Mouse (Mus musculus) layer of hippocampus, adult 9-11 months (tissue): ENCODE results near the gene Naa38.

ENCODE experiments used
- DNase-seq: peaks from one replicate; pipeline ENCODE4 v3.0.0; 2022

Gene Naa38

GRCm38 (mm10) chr11:69395235-69395633 is at the start of gene Naa38, which contains the start of gene Cyb5d1:
Naa38 (plus strand) TSS chr11:69395487.
Cyb5d1 (minus strand) TSS chr11:69395631.
- DNase-seq = peak; percentile 93

GRCm38 (mm10) chr11:69346441-69346840 is 48.8 kb upstream of the Naa38 start:
- DNase-seq = no peak

- no peak for DNase-seq
Observed at GRCm38 (mm10) chr11:69356544-69356943, 38.7 kb upstream of the Naa38 start.

- DNase-seq = no peak
Observed at GRCm38 (mm10) chr11:69357690-69358089, 37.6 kb upstream of the Naa38 start.

GRCm38 (mm10) chr11:69362021-69362420 is 33.3 kb upstream of the Naa38 start:
- no peak for DNase-seq

GRCm38 (mm10) chr11:69362479-69362878 is 32.8 kb upstream of the Naa38 start:
- DNase-seq = no peak

- DNase-seq = no peak
Observed at GRCm38 (mm10) chr11:69364376-69364775, 30.9 kb upstream of the Naa38 start.

- peak; percentile 95 for DNase-seq
Observed at GRCm38 (mm10) chr11:69364910-69365309, 30.4 kb upstream of the Naa38 start.

GRCm38 (mm10) chr11:69365722-69366121 is 29.6 kb upstream of the Naa38 start:
- no peak for DNase-seq

- DNase-seq = peak; percentile 97
Observed at GRCm38 (mm10) chr11:69366157-69366854, 29.0 kb upstream of the Naa38 start.

- DNase-seq = no peak
Observed at GRCm38 (mm10) chr11:69366855-69367615, 28.3 kb upstream of the Naa38 start.

- DNase-seq = no peak
Observed at GRCm38 (mm10) chr11:69367616-69368355, 27.5 kb upstream of the Naa38 start.

GRCm38 (mm10) chr11:69368356-69369214 is 26.7 kb upstream of the Naa38 start:
- no peak for DNase-seq

GRCm38 (mm10) chr11:69369215-69369989 is 25.9 kb upstream of the Naa38 start, which contains the start of gene Chd3:
Chd3 (minus strand) TSS chr11:69369406.
- no peak for DNase-seq

GRCm38 (mm10) chr11:69369990-69370816 is 25.1 kb upstream of the Naa38 start:
- no peak for DNase-seq

GRCm38 (mm10) chr11:69370817-69371215 is 24.5 kb upstream of the Naa38 start:
- no peak for DNase-seq

GRCm38 (mm10) chr11:69371601-69372000 is 23.7 kb upstream of the Naa38 start:
- DNase-seq = no peak

GRCm38 (mm10) chr11:69372056-69372779 is 23.1 kb upstream of the Naa38 start:
- DNase-seq = peak; percentile 88

- no peak for DNase-seq
Observed at GRCm38 (mm10) chr11:69372780-69373170, 22.5 kb upstream of the Naa38 start.
